9 mouse cellular contexts compared by ENCODE assay signal in the genomic region with DNA sequence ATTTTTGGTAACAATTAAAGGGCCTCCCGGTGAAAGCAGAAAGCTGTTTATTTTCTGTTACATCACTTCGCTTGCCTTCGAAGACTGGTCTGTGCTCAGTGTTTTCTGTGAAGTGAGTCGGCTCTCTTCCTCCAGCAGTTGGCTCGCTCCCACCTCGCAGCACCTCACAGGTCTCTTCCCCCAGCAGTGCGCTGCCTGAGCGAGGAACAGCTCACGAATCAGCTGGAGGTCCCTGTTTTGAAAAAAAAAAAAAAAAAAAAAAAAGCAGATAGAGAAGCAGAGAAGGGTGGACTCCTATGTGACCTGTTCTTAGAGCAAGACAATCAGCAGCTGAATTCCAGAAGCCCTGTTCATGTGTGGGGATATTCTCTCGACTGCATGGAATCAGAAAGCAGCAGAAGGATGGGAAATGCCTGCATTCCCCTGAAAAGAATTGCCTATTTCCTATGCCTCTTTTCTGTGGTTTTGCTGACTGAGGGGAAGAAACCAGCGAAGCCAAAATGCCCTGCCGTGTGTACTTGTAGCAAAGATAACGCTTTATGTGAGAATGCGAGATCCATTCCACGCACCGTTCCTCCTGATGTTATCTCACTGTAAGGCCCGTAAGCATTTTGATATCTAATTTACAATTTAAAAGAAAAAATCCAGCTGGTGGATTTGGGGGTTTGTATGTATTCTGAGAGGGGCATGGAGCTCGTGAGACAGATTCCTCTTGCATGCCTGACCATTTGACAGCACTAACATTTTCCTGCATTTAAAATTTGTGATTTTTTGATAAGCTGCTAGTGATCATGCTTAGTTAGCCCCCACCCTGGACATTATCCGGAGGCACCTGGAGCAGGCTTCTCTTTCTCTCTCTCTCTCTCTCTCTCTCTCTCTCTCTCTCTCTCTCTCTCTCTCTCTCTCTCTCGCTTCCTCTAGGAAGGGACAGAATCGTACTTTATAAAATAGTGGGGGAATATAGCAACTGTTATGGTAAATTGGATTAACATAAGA. TPM values are rescaled to one million over a fixed set of nuclear protein-coding genes. Genes with fewer than 3 reads are reported as not detected.
A peak's percentile ranks its signal among the peaks of the same experiment; 100 is the strongest.
DNase-seq lines count a peak whose midpoint lies in the region; ATAC-seq and TF ChIP-seq lines count a peak whose summit lies in the region.
"Had no signal": no experiment of that assay in that cellular context is flagged by ENCODE, and none has a peak within 500 bp of the region (broad histone marks: within the 10 kb centered on the region; RNA-seq: fewer than 3 reads in every experiment).

A gene (plus strand): TSS at position 32 of the 996 bp plus-strand sequence.

- H3K27ac ChIP-seq in kidney, embryonic 14.5 days (ENCODE audit: low read depth, low read length), result no peak within 1 kb of the TSS
- peak within 1 kb of the TSS; percentile 91 for H3K27ac ChIP-seq in forebrain, postnatal 0 days (ENCODE audit: low read depth, low read length)
- H3K27ac ChIP-seq: liver, embryonic 13.5 days had no signal

- intact Hi-C loops in left cerebral cortex, postnatal 36 days (cut with DNase I), result loop anchor here (1.0 kb wide), 2 partner anchors 27 to 41 kb away; a partner anchor contains a TSS

- H3K4me2 ChIP-seq in kidney, embryonic 14.5 days (replicated peaks; ENCODE audit: low read depth, low read length), result peak within 1 kb of the TSS; percentile 29
- peak within 1 kb of the TSS; percentile 45 for H3K4me2 ChIP-seq in forebrain, postnatal 0 days (ENCODE audit: low read depth)
- H3K4me2 ChIP-seq: liver, embryonic 13.5 days had no signal

- no peaks in the 10 kb centered on the region for H3K36me3 ChIP-seq in kidney, embryonic 14.5 days (ENCODE audit: control insufficient read depth, insufficient read depth, low read length)
- H3K36me3 ChIP-seq in forebrain, postnatal 0 days (ENCODE audit: insufficient read depth), result no peaks in the 10 kb centered on the region
- H3K36me3 ChIP-seq: liver, embryonic 13.5 days had no signal

- peak within 1 kb of the TSS; percentile 9; the same call in 1 of the 2 replicates for H3K4me3 ChIP-seq in kidney, embryonic 14.5 days (ENCODE audit: low read length)
- peak within 1 kb of the TSS; percentile 40 for H3K4me3 ChIP-seq in forebrain, postnatal 0 days (ENCODE audit: low read depth, low read length)
- H3K4me3 ChIP-seq: liver, embryonic 13.5 days had no signal

- no peak for DNase-seq in kidney, adult 11 months
- DNase-seq in cerebellum, adult 11 months, result peak; percentile 69
- peak; percentile 72 for DNase-seq in forebrain, postnatal 0 days
- DNase-seq in left cerebral cortex, postnatal 36 days (ENCODE audit: low spot score in 2 of 2), result peak; percentile 68 to 75
- peak; percentile 62 to 74 for DNase-seq in right cerebral cortex, postnatal 36 days (ENCODE audit: low spot score in 2 of 2)
- no peak for DNase-seq in lung, postnatal 25 days (ENCODE audit: low spot score)
- DNase-seq: liver, embryonic 13.5 days had no signal

- no peaks in the 10 kb centered on the region for H3K9me3 ChIP-seq in kidney, embryonic 14.5 days (ENCODE audit: control insufficient read depth, low read length)
- no peaks in the 10 kb centered on the region for H3K9me3 ChIP-seq in forebrain, postnatal 0 days (ENCODE audit: low read length)
- H3K9me3 ChIP-seq: liver, embryonic 13.5 days had no signal

- H3K4me1 ChIP-seq in kidney, embryonic 14.5 days (ENCODE audit: control insufficient read depth, insufficient read depth, low read length), result no peaks in the 10 kb centered on the region
- peaks cover 10% of the 10 kb centered on the region; the same call in 1 of the 2 replicates for H3K4me1 ChIP-seq in forebrain, postnatal 0 days (ENCODE audit: insufficient read depth)
- H3K4me1 ChIP-seq: liver, embryonic 13.5 days had no signal

- 26% methylated on average over 21 of the region's 21 CpGs for WGBS in kidney, embryonic 14.5 days
- 9% methylated on average over 21 of the region's 21 CpGs for WGBS in forebrain, postnatal 0 days

- ATAC-seq in kidney, embryonic 14.5 days (ENCODE audit: low FRiP score, low TSS enrichment), result no peak
- ATAC-seq in forebrain, postnatal 0 days, result peak; percentile 67
- no peak for ATAC-seq in inflammation-experienced regulatory T-cells, adult 6 months

- H3K9ac ChIP-seq in kidney, embryonic 14.5 days (ENCODE audit: low read depth, low read length), result no peak within 1 kb of the TSS
- peak within 1 kb of the TSS; percentile 71 for H3K9ac ChIP-seq in forebrain, postnatal 0 days
- H3K9ac ChIP-seq: liver, embryonic 13.5 days had no signal

- TF ChIP-seq CTCF in forebrain, postnatal 0 days (IDR thresholded peaks at IDR 0.05; ENCODE audit: low read depth), result no peak

- no peaks in the 10 kb centered on the region; the same call in 1 of the 2 replicates for H3K27me3 ChIP-seq in kidney, embryonic 14.5 days (ENCODE audit: control insufficient read depth, insufficient read depth, low read length)
- H3K27me3 ChIP-seq in forebrain, postnatal 0 days (ENCODE audit: insufficient read depth, low read length), result no peaks in the 10 kb centered on the region

RNA-seq across cellular contexts. Expression of the gene that starts here (rescaled TPM):
- 0.86 and 1.6 TPM in 2 replicates for polyA plus RNA-seq in kidney, embryonic 14.5 days (2014; fragmentation: Nextera tagmentation; extraction: Ambion mirVana)
- 19.2 and 20.3 TPM in 2 replicates for total RNA-seq in forebrain, postnatal 0 days (2014; rRNA removed)
- polyA plus RNA-seq in forebrain, postnatal 0 days (2015; fragmentation: Nextera tagmentation; extraction: Ambion mirVana), result 19.3 and 25.7 TPM in 2 replicates
- 100 to 1,000 TPM; 135 to 144 TPM for total RNA-seq in left cerebral cortex, postnatal 36 days (2021)
- polyA plus RNA-seq in inflammation-experienced regulatory T-cells, adult 6 months (2017; shearing (Covaris generic)), result under 1 TPM in 1 of 3 experiments, not detected in 2; 0.30 TPM

Comparison
In these comparisons a context has a peak if more than half of its experiments do, and no peak if none do; other contexts are left out.
1. DNase-seq: peak in cerebellum, adult 11 months (single experiment), forebrain, postnatal 0 days (single experiment), left cerebral cortex, postnatal 36 days (2 of 2) and right cerebral cortex, postnatal 36 days (2 of 2); none in kidney, adult 11 months (single experiment) and lung, postnatal 25 days (single experiment).